Mouse (Mus musculus) intestine, embryonic 16.5 days (tissue): ENCODE results near the gene Lrrc61. TPM values are rescaled to one million over a fixed set of nuclear protein-coding genes. Genes with fewer than 3 reads are reported as not detected.
A peak's percentile ranks its signal among the peaks of the same experiment; 100 is the strongest.

Source experiments
- ATAC-seq: fragments of 200-750 bp; cut with Nextera tagmentation; 2 replicates; pipeline ENCODE4 v1.8.0; 2017; ENCODE audit warnings: moderate TSS enrichment, moderate library complexity
- H3K27ac ChIP-seq: fragments of 300-500 bp; sonication (generic); 2 replicates; pipeline ENCODE4 v1.5.1; 2014; ENCODE audit warnings: mild to moderate bottlenecking, low read length
- H3K27me3 ChIP-seq: fragments of 300-500 bp; sonication (generic); replicated peaks from 2 replicates; pipeline ENCODE4 v1.6.1; 2014; ENCODE audit warnings: low read length, control low read depth, mixed read lengths; ENCODE audit not compliant: control insufficient read depth, insufficient read depth
- H3K36me3 ChIP-seq: fragments of 300-500 bp; sonication (generic); 2 replicates; pipeline ENCODE4 v1.6.1; 2014; ENCODE audit warnings: low read length, control low read depth; ENCODE audit not compliant: control insufficient read depth, insufficient read depth
- H3K4me1 ChIP-seq: fragments of 300-500 bp; sonication (generic); 2 replicates; pipeline ENCODE4 v1.6.1; 2014; ENCODE audit warnings: low read length, control low read depth, mixed read lengths; ENCODE audit not compliant: control insufficient read depth, insufficient read depth
- H3K4me2 ChIP-seq: fragments of 300-500 bp; sonication (generic); 2 replicates; pipeline ENCODE4 v1.6.1; 2014; ENCODE audit warnings: low read depth, low read length, control low read depth
- H3K4me3 ChIP-seq: fragments of 300-500 bp; sonication (generic); 2 replicates; pipeline ENCODE4 v1.5.1; 2014; ENCODE audit warnings: mild to moderate bottlenecking, low read length
- H3K9ac ChIP-seq: fragments of 300-500 bp; sonication (generic); 2 replicates; pipeline ENCODE4 v1.6.1; 2014; ENCODE audit warnings: low read depth, low read length
- H3K9me3 ChIP-seq: fragments of 300-500 bp; sonication (generic); 2 replicates; pipeline ENCODE4 v1.6.1; 2016; ENCODE audit warnings: low read length, control low read depth; ENCODE audit not compliant: control insufficient read depth
- WGBS: fragments of 180-500 bp; shearing (Covaris S2); extraction: QIAGEN DNeasy Blood & Tissue Kit; methylation state at CpG from one replicate; pipeline ENCODE4 v1.1.7; 2014; 5-methylcytosine and 5-hydroxymethylcytosine counted together
- polyA plus RNA-seq: library from polyadenylated mRNA; unstranded; fragments of >200 nt; fragmentation: Nextera tagmentation; extraction: Ambion mirVana; gene quantifications from 2 replicates; pipeline ENCODE4 v1.2.1, GENCODE M21; 2015

Lrrc61 gene
- polyA plus RNA-seq, 1 experiment from 2014 or later = 10.4 TPM

DNA sequence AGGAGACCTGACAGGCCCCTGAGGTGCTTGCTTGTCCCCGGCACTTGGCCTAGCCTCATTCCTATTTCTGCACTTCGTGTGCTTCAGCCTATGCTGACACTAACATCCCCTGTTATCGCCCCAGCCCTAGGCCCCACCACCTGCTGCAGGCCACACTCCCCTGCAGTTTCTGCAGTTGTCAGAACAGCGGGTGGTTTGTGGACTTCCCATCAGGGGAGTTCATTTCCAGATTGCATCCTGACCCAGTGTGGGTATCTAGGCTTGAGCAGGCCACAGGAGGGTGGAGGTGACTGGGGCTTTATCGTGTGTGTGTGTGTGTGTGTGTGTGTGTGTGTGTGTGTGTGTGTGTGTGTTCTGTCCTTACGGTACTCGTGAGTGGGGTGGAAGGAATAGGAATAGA, 54.9 kb downstream of the Lrrc61 start:
- WGBS = 71% methylated on average over 7 of the region's 7 CpGs
- no peak overlapping the region for H3K4me3 ChIP-seq
- H3K9ac ChIP-seq = no peak overlapping the region
- H3K27ac ChIP-seq = no peak overlapping the region
- H3K36me3 ChIP-seq = peaks cover 4% of the 10 kb centered on the region; the same call in 1 of the 2 replicates
- H3K4me2 ChIP-seq = no peak overlapping the region
- no peaks in the 10 kb centered on the region for H3K27me3 ChIP-seq
- peaks cover 5% of the 10 kb centered on the region; the same call in 1 of the 2 replicates for H3K4me1 ChIP-seq
- no peaks in the 10 kb centered on the region; the same call in 1 of the 2 replicates for H3K9me3 ChIP-seq
- no peak for ATAC-seq

DNA sequence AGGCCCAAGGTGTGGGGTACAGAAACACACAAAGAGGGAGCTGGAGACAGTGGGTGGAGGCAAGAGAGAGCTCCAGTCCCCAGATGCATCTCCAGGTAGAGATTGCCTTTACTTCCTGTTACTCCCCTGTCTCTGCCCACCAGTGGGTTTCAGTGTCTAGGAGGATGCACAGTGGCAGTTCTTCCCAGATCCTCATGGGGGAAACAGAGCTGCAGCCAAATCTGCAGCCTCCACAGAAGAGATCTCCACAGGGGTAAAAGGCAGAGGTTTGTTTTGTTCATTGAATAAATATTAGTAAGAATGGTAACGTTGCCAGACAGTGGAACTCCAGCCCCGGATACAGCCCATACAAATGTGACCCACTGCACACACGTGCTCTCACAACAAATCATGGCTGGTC, 56.1 kb downstream of the Lrrc61 start:
- Histone ChIP-seq H3K36me3 (peaks cover 4% of the 10 kb centered on the region; the same call in 1 of the 2 replicates), H3K4me2 (no peak overlapping the region), H3K9ac (no peak overlapping the region), H3K4me3 (no peak overlapping the region), H3K27ac (no peak overlapping the region), H3K4me1 (peaks cover 5% of the 10 kb centered on the region; the same call in 1 of the 2 replicates), H3K27me3 (no peaks in the 10 kb centered on the region), H3K9me3 (no peaks in the 10 kb centered on the region; the same call in 1 of the 2 replicates)
- ATAC-seq = no peak
- WGBS = 49% methylated on average over 3 of the region's 3 CpGs

DNA sequence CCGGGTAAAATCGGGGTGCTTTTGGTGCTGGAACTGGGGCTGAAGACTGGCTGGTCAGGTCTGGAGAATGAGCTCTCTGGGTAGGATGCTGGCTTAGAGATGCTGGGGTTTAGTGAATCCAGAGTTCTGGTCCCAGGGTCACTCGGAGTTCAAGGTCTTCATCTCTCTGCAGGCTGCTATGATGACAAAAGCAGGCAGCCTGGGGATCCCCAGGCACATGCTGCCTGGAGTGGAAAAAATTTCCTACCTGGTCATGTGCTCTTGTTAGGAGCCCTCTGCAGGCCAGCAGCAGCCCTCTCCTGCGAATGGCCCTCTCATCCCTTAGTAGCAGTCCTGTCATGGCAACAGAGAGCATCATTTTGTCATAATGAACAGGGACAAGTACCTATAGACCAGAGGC, 58.9 kb downstream of the Lrrc61 start:
- Histone ChIP-seq H3K4me1 (peaks cover 5% of the 10 kb centered on the region; the same call in 1 of the 2 replicates), H3K27me3 (no peaks in the 10 kb centered on the region), H3K9me3 (no peaks in the 10 kb centered on the region; the same call in 1 of the 2 replicates), H3K9ac (no peak overlapping the region), H3K4me2 (no peak overlapping the region), H3K4me3 (no peak overlapping the region), H3K27ac (no peak overlapping the region), H3K36me3 (peaks cover 4% of the 10 kb centered on the region; the same call in 1 of the 2 replicates)
- no peak for ATAC-seq
- WGBS = 95% methylated on average over 4 of the region's 4 CpGs

DNA sequence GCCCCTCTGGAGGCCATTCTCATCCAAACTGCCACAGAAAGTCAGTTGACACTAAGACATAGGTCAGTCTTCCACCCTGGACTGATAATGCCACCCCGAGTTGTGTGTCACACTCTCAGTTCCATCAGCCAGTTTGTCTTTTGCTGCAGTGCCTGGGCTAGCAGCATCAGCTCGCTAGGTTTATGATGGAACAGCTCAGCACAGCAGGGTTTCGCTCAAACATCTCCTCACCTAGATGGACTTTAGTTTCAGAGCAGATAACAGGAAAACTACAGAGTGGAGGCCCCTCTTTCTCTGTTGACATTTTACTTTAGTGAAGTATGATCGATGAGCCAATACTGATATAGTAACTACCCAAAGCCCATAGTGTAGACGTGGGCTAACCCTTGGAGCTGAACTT, 60.2 kb downstream of the Lrrc61 start:
- 67% methylated on average over 5 of the region's 5 CpGs for WGBS
- no peak overlapping the region for H3K27ac ChIP-seq
- no peak overlapping the region for H3K9ac ChIP-seq
- H3K4me1 ChIP-seq = peaks cover 5% of the 10 kb centered on the region; the same call in 1 of the 2 replicates
- H3K36me3 ChIP-seq = peaks cover 10% of the 10 kb centered on the region
- no peaks in the 10 kb centered on the region for H3K27me3 ChIP-seq
- H3K4me3 ChIP-seq = no peak overlapping the region
- no peaks in the 10 kb centered on the region; the same call in 1 of the 2 replicates for H3K9me3 ChIP-seq
- peak; percentile 79 for ATAC-seq
- H3K4me2 ChIP-seq = no peak overlapping the region

DNA sequence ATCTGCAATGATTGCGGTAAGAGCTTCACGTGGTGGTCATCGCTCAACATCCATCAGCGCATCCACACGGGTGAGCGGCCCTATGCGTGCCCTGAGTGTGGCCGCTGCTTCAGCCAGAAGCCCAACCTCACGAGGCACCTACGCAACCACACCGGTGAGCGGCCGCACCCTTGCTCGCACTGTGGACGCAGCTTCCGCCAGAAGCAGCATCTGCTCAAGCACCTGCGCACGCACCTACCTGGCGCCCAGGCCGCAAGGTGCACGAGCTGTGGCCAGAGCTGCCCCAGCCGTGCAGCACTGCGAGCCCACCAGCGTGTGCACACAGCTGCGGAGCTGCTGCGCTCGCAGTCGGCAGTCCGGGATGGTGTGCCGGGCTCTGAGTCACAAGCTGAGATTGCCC, 65.4 kb downstream of the Lrrc61 start:
- no peak for ATAC-seq
- 93% methylated on average over 30 of the region's 30 CpGs for whole genome bisulfite sequencing
- Histone ChIP-seq H3K36me3 (peaks cover 16% of the 10 kb centered on the region), H3K9me3 (no peaks in the 10 kb centered on the region), H3K4me2 (no peak overlapping the region), H3K27ac (no peak overlapping the region), H3K27me3 (no peaks in the 10 kb centered on the region), H3K4me1 (no peaks in the 10 kb centered on the region), H3K4me3 (no peak overlapping the region), H3K9ac (no peak overlapping the region)

Other genes starting within 250 kb of the Lrrc61 start
- 16.0 and 18.2 TPM in 2 replicates for gene Krba1, start 159.2 kb upstream of the Lrrc61 start, polyA plus RNA-seq
- gene Zfp467, start 109.0 kb upstream of the Lrrc61 start, polyA plus RNA-seq = 17.3 and 17.8 TPM in 2 replicates
- gene Sspo, start 106.6 kb upstream of the Lrrc61 start, polyA plus RNA-seq = 0.38 and 0.73 TPM in 2 replicates
- 25.1 and 26.0 TPM in 2 replicates for gene Atp6v0e2, start 17.2 kb upstream of the Lrrc61 start, polyA plus RNA-seq
- gene Rarres2, start 18.0 kb downstream of the Lrrc61 start, polyA plus RNA-seq = 105 and 109 TPM in 2 replicates
- gene Gm45021, start 34.8 kb downstream of the Lrrc61 start, polyA plus RNA-seq = not detected in 2 replicates
- 22.1 and 22.4 TPM in 2 replicates for gene Repin1, start 39.1 kb downstream of the Lrrc61 start, polyA plus RNA-seq
- not detected in 2 replicates for gene Gm44965, start 39.1 kb downstream of the Lrrc61 start, polyA plus RNA-seq
- 5.2 and 6.1 TPM in 2 replicates for gene Zfp775, start 47.3 kb downstream of the Lrrc61 start, polyA plus RNA-seq
- 0.95 and 1.1 TPM in 2 replicates for gene AI854703, start 72.0 kb downstream of the Lrrc61 start, polyA plus RNA-seq
- gene Gimap8, start 92.4 kb downstream of the Lrrc61 start, polyA plus RNA-seq = 1.7 TPM in 2 replicates
- gene Gimap9, start 121.3 kb downstream of the Lrrc61 start, polyA plus RNA-seq = 15.9 and 16.5 TPM in 2 replicates
- 21.2 and 23.2 TPM in 2 replicates for gene Gimap4, start 129.8 kb downstream of the Lrrc61 start, polyA plus RNA-seq
- gene Gimap6, start 153.4 kb downstream of the Lrrc61 start, polyA plus RNA-seq = 19.7 and 21.1 TPM in 2 replicates
- gene Gm28053, start 163.8 kb downstream of the Lrrc61 start, polyA plus RNA-seq = 3.2 and 9.2 TPM in 2 replicates
- gene Gimap7, start 163.8 kb downstream of the Lrrc61 start, polyA plus RNA-seq = 0.28 and 0.34 TPM in 2 replicates
- gene Gimap1, start 184.3 kb downstream of the Lrrc61 start, polyA plus RNA-seq = 36.2 and 39.1 TPM in 2 replicates
- 9.7 and 13.8 TPM in 2 replicates for gene Gimap5, start 191.4 kb downstream of the Lrrc61 start, polyA plus RNA-seq
- gene Gimap3, start 216.1 kb downstream of the Lrrc61 start, polyA plus RNA-seq = 0.37 and 0.43 TPM in 2 replicates